Mouse (Mus musculus): Measurements from ENCODE around the gene Rab3il1. TPM values are rescaled to one million over a fixed set of nuclear protein-coding genes. Genes with fewer than 3 reads are reported as not detected.

Rab3il1 gene
- polyA plus RNA-seq, 1 experiment from 2014 or later, result 30.3 TPM

DNA sequence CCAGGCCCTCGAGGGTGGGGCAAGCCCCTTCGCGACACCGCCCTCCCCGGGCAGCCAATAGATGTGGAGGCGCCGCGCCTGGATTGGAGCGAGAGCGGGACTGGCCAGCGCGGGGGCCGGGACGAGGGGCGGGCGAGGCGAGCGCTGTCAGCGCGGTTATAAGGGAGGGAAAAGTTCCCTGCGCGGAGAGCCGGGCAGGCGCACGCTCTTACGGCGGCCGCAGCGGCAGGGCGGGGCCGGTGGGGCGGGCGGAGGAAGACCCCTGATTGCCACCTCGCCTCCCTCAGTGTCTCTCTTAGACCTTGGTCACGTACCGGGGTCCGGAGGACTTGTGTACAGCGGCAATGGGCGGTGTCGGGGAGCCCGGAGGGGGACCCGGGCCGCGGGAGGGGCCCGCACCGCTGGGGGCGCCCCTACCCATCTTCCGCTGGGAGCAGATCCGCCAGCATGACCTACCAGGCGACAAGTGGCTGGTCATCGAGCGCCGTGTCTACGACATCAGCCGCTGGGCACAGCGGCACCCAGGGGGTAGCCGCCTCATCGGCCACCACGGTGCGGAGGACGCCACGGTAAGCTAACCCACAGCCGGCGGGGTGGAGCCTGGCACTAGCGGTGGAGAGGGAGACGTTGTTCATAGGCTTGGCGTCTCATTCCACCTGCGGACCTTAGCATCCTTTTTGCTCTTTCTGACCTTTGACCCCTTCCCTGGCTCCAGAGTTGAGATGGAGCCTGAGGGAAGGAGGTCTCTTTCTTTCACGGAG, 40.1 kb downstream of the Rab3il1 start, which contains the start of gene Fads3:
TSS of gene Fads3 (plus strand) at position 182 of the 761 bp plus-strand sequence.
- Histone ChIP-seq H3K27me3 (ENCODE audit: control insufficient read depth, insufficient read depth, low read depth, low read length) (no peaks in the 10 kb centered on the region), H3K9ac (ENCODE audit: low read length) (peak within 1 kb of the TSS; percentile 87), H3K36me3 (ENCODE audit: control insufficient read depth, insufficient read depth, low read length) (no peaks in the 10 kb centered on the region), H3K4me2 (ENCODE audit: low read depth, low read length) (peak within 1 kb of the TSS; percentile 85), H3K4me3 (ENCODE audit: low read length) (peak within 1 kb of the TSS; percentile 82), H3K27ac (ENCODE audit: low read length) (peak within 1 kb of the TSS; percentile 96), H3K9me3 (ENCODE audit: control insufficient read depth, low read length) (no peaks in the 10 kb centered on the region), H3K4me1 (replicated peaks; ENCODE audit: control insufficient read depth, insufficient read depth, low read length) (peaks cover 70% of the 10 kb centered on the region)
- under 1% methylated on average over 59 of the region's 69 CpGs for WGBS
- ATAC-seq (ENCODE audit: low read depth), result peak; percentile 90

DNA sequence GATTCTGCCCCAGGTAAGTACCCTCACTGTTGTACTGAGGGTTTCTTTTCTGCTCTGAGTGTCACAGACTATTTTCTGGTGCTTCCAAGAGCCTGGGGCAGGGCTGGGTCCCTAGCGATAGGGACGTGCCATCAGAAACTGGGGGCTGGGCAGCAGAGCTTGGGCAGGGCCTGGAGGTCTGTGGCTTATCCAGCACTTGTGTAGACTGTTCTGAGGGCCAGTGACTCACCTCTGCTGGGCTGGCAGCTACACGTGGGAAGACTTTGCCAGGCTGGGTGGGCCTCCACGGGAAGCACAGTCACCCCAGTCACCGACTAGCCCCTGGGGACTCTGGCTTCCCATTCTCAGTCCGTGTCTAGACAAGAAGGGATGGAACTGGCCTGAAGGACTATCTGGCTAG, 40.8 kb downstream of the Rab3il1 start:
- peak overlapping the region; percentile 82 for H3K4me3 ChIP-seq (ENCODE audit: low read length)
- ATAC-seq (ENCODE audit: low read depth), result no peak
- 34% methylated on average over 6 of the region's 6 CpGs for WGBS
- H3K4me2 ChIP-seq (ENCODE audit: low read depth, low read length), result peak overlapping the region; percentile 85
- H3K36me3 ChIP-seq (ENCODE audit: control insufficient read depth, insufficient read depth, low read length), result no peaks in the 10 kb centered on the region
- H3K9ac ChIP-seq (ENCODE audit: low read length), result peak overlapping the region; percentile 87
- no peaks in the 10 kb centered on the region for H3K9me3 ChIP-seq (ENCODE audit: control insufficient read depth, low read length)
- H3K4me1 ChIP-seq (replicated peaks; ENCODE audit: control insufficient read depth, insufficient read depth, low read length), result peaks cover 73% of the 10 kb centered on the region
- peak overlapping the region; percentile 96 for H3K27ac ChIP-seq (ENCODE audit: low read length)
- H3K27me3 ChIP-seq (ENCODE audit: control insufficient read depth, insufficient read depth, low read depth, low read length), result no peaks in the 10 kb centered on the region

DNA sequence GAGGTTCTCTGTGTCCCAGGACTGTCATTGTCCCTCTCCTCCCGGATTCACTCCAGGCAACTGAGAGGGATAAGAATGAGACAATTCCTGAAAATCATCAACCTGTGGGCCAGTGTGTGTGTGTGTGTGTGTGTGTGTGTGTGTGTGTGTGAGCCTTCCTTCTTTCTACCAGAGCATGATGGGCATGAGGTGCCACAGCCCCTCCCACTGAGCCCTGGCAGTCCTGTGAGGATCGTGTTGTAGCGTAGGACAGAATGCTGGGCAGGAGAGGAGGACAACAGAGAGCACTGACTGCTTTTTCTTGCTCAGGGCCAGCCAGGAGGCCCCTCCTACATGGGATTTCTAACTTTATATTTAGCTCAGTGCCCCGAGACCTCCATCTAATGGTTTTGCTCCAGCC, 41.3 kb downstream of the Rab3il1 start:
- Histone ChIP-seq H3K27me3 (ENCODE audit: control insufficient read depth, insufficient read depth, low read depth, low read length) (no peaks in the 10 kb centered on the region), H3K9me3 (ENCODE audit: control insufficient read depth, low read length) (no peaks in the 10 kb centered on the region), H3K4me2 (ENCODE audit: low read depth, low read length) (peak overlapping the region; percentile 85), H3K36me3 (ENCODE audit: control insufficient read depth, insufficient read depth, low read length) (no peaks in the 10 kb centered on the region), H3K27ac (ENCODE audit: low read length) (no peak overlapping the region; the same call in 1 of the 2 replicates), H3K4me1 (replicated peaks; ENCODE audit: control insufficient read depth, insufficient read depth, low read length) (peaks cover 72% of the 10 kb centered on the region), H3K9ac (ENCODE audit: low read length) (peak overlapping the region; percentile 87), H3K4me3 (ENCODE audit: low read length) (peak overlapping the region; percentile 82)
- ATAC-seq (ENCODE audit: low read depth), result no peak
- WGBS, result 55% methylated on average over 4 of the region's 4 CpGs

DNA sequence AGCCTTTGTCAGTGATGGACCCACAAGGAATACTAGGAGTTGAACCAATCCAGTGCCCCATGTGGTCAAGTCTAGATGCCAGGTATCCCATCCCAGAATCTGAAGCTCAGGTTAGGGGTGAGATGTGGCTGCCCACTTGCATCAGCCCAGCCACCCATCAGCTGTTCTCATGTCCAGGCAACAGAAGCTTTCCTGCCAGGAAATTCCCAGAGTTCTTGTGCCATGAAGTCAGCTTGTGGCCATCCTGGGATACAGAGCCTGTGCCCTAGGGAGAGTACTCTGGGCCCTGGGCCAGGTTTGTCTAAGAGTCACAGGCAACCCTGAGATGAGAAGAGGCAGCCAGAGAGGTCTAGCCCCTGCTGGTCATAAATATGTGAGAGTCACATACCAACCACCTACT, 42.2 kb downstream of the Rab3il1 start:
- H3K36me3 ChIP-seq (ENCODE audit: control insufficient read depth, insufficient read depth, low read length), result no peaks in the 10 kb centered on the region
- H3K27me3 ChIP-seq (ENCODE audit: control insufficient read depth, insufficient read depth, low read depth, low read length), result no peaks in the 10 kb centered on the region
- peaks cover 65% of the 10 kb centered on the region for H3K4me1 ChIP-seq (replicated peaks; ENCODE audit: control insufficient read depth, insufficient read depth, low read length)
- H3K9ac ChIP-seq (ENCODE audit: low read length), result no peak overlapping the region
- H3K4me3 ChIP-seq (ENCODE audit: low read length), result peak overlapping the region; percentile 82
- H3K27ac ChIP-seq (ENCODE audit: low read length), result no peak overlapping the region
- no peak for ATAC-seq (ENCODE audit: low read depth)
- no peaks in the 10 kb centered on the region for H3K9me3 ChIP-seq (ENCODE audit: control insufficient read depth, low read length)
- peak overlapping the region; percentile 85 for H3K4me2 ChIP-seq (ENCODE audit: low read depth, low read length)

DNA sequence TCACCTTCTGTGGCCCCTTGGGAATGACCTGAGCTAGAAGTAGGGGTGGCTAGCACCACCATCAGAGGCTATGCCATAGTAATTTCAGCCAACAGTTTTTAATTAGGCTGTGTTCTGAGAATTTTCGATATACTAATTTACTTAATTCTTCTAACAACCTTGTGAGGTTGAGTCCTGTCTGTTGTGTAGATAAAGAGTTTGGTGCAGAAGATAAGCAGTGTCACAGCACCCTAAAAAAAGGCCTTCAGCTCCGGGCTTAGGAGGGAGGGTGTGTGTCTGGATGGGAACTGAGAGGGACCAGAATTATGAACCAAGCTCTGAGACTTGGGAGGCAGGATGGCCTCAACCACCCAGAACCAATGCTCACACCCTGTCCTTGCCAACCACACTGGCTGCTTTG, 44.2 kb downstream of the Rab3il1 start:
- H3K36me3 ChIP-seq (ENCODE audit: control insufficient read depth, insufficient read depth, low read length), result no peaks in the 10 kb centered on the region
- H3K27me3 ChIP-seq (ENCODE audit: control insufficient read depth, insufficient read depth, low read depth, low read length), result no peaks in the 10 kb centered on the region
- H3K9ac ChIP-seq (ENCODE audit: low read length), result no peak overlapping the region
- WGBS, result 72% methylated on average over 2 of the region's 2 CpGs
- no peak overlapping the region for H3K27ac ChIP-seq (ENCODE audit: low read length)
- H3K9me3 ChIP-seq (ENCODE audit: control insufficient read depth, low read length), result no peaks in the 10 kb centered on the region
- no peak overlapping the region for H3K4me3 ChIP-seq (ENCODE audit: low read length)
- ATAC-seq (ENCODE audit: low read depth), result no peak
- H3K4me2 ChIP-seq (ENCODE audit: low read depth, low read length), result no peak overlapping the region
- peaks cover 59% of the 10 kb centered on the region for H3K4me1 ChIP-seq (replicated peaks; ENCODE audit: control insufficient read depth, insufficient read depth, low read length)

DNA sequence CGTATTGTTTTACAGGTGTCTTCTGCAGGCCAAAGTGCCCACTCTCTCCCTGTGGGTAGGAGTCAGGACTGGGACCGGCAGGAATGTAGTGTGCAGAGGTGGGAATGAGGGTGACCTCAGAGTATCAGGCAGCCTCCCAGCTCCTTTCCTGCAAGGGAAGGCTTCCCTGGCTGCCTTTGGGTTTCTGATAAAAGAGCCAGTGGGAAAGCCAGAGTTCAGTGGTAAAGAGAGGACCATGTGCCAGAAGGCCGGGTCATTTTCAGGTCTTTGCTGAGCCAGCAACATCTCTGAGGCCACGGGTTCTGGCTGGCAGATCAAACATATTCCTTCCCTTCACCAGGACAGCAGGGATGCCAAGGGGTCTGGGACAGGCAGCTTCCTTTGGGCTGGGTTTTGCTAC, 44.9 kb downstream of the Rab3il1 start:
- 50% methylated on average over 4 of the region's 4 CpGs for WGBS
- Histone ChIP-seq H3K4me2 (ENCODE audit: low read depth, low read length) (peak overlapping the region; percentile 2; the same call in 1 of the 2 replicates), H3K9ac (ENCODE audit: low read length) (no peak overlapping the region; the same call in 1 of the 2 replicates), H3K4me1 (replicated peaks; ENCODE audit: control insufficient read depth, insufficient read depth, low read length) (peaks cover 56% of the 10 kb centered on the region), H3K4me3 (ENCODE audit: low read length) (no peak overlapping the region), H3K27ac (ENCODE audit: low read length) (0 out of 2 replicates have a peak overlapping the region, but pooled peaks have one; percentile 15), H3K9me3 (ENCODE audit: control insufficient read depth, low read length) (no peaks in the 10 kb centered on the region), H3K36me3 (ENCODE audit: control insufficient read depth, insufficient read depth, low read length) (no peaks in the 10 kb centered on the region), H3K27me3 (ENCODE audit: control insufficient read depth, insufficient read depth, low read depth, low read length) (no peaks in the 10 kb centered on the region)
- ATAC-seq (ENCODE audit: low read depth), result no peak

DNA sequence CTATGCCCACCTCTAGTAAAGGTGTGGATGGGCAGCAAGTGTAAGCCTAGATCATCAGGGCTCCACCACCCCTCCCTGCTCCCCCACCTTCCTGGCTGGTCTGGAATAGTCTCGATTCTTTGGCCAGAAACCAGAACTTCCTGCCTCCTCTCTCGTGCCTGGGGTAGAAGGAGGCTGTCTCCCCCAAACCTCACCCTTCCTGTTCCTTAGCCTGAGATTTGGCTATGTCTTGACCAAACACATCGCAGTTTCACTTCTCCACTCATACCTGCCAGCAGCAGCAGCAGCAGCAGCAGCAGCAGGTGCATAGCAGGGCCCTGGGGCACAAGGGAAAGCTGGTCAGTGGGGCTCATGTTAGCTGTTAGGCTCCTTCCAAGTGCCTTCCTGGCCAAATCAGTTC, 45.5 kb downstream of the Rab3il1 start:
- Histone ChIP-seq H3K27ac (ENCODE audit: low read length) (peak overlapping the region; percentile 15; the same call in 1 of the 2 replicates), H3K4me3 (ENCODE audit: low read length) (no peak overlapping the region), H3K9ac (ENCODE audit: low read length) (no peak overlapping the region), H3K36me3 (ENCODE audit: control insufficient read depth, insufficient read depth, low read length) (no peaks in the 10 kb centered on the region), H3K4me1 (replicated peaks; ENCODE audit: control insufficient read depth, insufficient read depth, low read length) (peaks cover 56% of the 10 kb centered on the region), H3K4me2 (ENCODE audit: low read depth, low read length) (no peak overlapping the region), H3K9me3 (ENCODE audit: control insufficient read depth, low read length) (no peaks in the 10 kb centered on the region), H3K27me3 (ENCODE audit: control insufficient read depth, insufficient read depth, low read depth, low read length) (no peaks in the 10 kb centered on the region)
- no peak for ATAC-seq (ENCODE audit: low read depth)
- 19% methylated on average over 3 of the region's 3 CpGs for whole genome bisulfite sequencing

DNA sequence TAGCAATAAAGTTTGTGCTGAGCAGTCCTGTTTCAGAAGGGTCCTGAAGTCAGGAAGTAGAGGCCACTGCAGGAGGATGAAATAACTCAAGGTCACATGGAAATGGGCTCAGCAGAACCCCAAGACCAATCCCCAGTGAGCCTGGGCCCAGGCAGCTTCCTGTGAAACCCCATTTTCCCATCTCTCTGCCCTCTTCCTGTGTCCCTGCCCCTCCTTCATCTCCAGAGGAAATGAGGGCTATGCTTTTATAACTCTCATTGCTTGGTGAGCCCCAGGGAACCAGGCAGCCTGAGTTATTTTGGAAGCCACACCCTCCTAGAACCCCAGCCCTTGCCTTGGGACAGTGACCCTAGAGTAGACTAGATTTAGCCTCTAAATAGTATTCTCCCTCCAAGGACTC, 48.1 kb downstream of the Rab3il1 start:
- Histone ChIP-seq H3K27me3 (ENCODE audit: control insufficient read depth, insufficient read depth, low read depth, low read length) (no peaks in the 10 kb centered on the region), H3K4me3 (ENCODE audit: low read length) (no peak overlapping the region), H3K4me2 (ENCODE audit: low read depth, low read length) (no peak overlapping the region), H3K4me1 (replicated peaks; ENCODE audit: control insufficient read depth, insufficient read depth, low read length) (peaks cover 39% of the 10 kb centered on the region), H3K9me3 (ENCODE audit: control insufficient read depth, low read length) (no peaks in the 10 kb centered on the region), H3K36me3 (ENCODE audit: control insufficient read depth, insufficient read depth, low read length) (peaks cover 15% of the 10 kb centered on the region), H3K9ac (ENCODE audit: low read length) (no peak overlapping the region), H3K27ac (ENCODE audit: low read length) (no peak overlapping the region)
- ATAC-seq (ENCODE audit: low read depth), result no peak

DNA sequence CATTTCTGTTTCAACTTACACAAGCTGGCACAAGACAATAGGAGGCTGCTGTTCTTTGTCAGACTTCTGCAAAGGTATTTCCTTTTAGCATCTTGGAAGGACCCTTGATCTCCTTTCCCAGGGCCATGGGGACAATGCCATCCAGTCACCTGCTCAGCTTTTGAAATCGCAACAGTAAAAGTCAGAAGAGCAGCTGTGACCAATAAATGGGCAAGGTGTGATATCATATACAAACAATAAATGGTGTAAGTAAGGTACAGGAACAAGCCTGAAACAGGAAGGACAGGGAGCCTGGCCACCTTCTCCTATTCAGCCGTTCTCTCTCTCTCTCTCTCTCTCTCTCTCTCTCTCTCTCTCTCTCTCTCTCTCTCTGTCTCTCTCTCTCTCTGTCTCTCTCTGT, 49.0 kb downstream of the Rab3il1 start:
- WGBS, result 35% methylated on average over 2 of the region's 2 CpGs

More for the DNA sequence above, 49.0 kb downstream of the Rab3il1 start:
- Histone ChIP-seq H3K27ac (ENCODE audit: low read length) (no peak overlapping the region), H3K4me1 (replicated peaks; ENCODE audit: control insufficient read depth, insufficient read depth, low read length) (peaks cover 43% of the 10 kb centered on the region), H3K27me3 (ENCODE audit: control insufficient read depth, insufficient read depth, low read depth, low read length) (no peaks in the 10 kb centered on the region), H3K9ac (ENCODE audit: low read length) (no peak overlapping the region), H3K4me3 (ENCODE audit: low read length) (no peak overlapping the region), H3K4me2 (ENCODE audit: low read depth, low read length) (no peak overlapping the region), H3K9me3 (ENCODE audit: control insufficient read depth, low read length) (no peaks in the 10 kb centered on the region), H3K36me3 (ENCODE audit: control insufficient read depth, insufficient read depth, low read length) (peaks cover 18% of the 10 kb centered on the region)
- no peak for ATAC-seq (ENCODE audit: low read depth)

Measured in lung, embryonic 16.5 days (tissue).